Mouse (Mus musculus): ENCODE measurements at regions not wholly inside any gene's neighbourhood (a gene's known extent, or its start where the extent isn't known, plus 50 kb on each side); places are given as distances from the start of the nearest gene placed in this dataset.

DNA sequence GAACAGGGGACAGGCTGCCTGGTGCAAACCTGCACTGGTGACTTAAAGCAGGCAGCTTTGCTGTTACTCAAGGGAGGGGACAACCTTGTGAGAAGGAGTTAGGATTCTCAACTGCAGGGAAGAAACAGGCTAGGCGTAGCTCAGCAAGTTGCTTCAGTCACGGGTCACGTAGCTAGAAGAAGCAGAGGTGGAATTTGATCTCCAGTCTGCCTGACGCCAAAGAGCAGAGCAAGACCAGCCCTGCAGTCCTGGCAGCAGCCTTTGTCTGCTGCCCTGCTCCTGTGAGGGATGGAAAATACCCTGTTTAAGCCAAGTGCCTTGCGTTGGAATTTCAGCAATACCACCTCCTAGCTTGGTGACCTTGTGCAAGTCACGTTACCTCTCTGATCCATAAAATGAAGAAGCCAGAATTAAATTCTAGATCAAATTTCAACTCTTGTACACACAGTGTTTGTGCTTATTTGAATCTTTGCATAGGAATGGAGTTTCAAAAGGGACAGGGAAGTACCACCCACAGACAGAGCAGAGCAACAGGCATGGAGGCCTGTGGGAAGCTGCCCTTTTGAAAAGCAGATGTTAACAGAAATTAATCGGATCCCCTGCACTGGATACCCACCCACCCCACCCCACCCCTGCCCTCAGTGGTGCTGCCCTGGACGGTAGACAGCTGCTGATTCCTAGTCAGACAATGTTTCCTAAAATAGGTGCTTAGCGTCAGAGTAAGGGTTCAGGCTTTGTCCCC is 116.6 kb upstream of the Sesn3 start:
- Histone ChIP-seq H3K27ac (ENCODE audit: control insufficient read depth, insufficient read depth, low read length) (no peak overlapping the region), H3K4me1 (replicated peaks; ENCODE audit: control insufficient read depth, insufficient read depth, low read length) (no peaks in the 10 kb centered on the region), H3K27me3 (ENCODE audit: control insufficient read depth, insufficient read depth, low read length) (no peaks in the 10 kb centered on the region), H3K36me3 (ENCODE audit: control insufficient read depth, insufficient read depth, low read length) (no peaks in the 10 kb centered on the region), H3K4me3 (ENCODE audit: control insufficient read depth, insufficient read depth, low read length) (no peak overlapping the region)
- no peak for DNase-seq
- WGBS: 85% methylated on average over 9 of the region's 9 CpGs
- TF ChIP-seq CTCF (IDR thresholded peaks at IDR 0.05; ENCODE audit: borderline replicate concordance, control insufficient read depth, extremely low read depth, insufficient read depth, low read length, poor library complexity) (no peak), POLR2A (IDR thresholded peaks at IDR 0.05; ENCODE audit: control insufficient read depth, extremely low read depth, insufficient read depth, low read length, poor library complexity) (no peak)

DNA sequence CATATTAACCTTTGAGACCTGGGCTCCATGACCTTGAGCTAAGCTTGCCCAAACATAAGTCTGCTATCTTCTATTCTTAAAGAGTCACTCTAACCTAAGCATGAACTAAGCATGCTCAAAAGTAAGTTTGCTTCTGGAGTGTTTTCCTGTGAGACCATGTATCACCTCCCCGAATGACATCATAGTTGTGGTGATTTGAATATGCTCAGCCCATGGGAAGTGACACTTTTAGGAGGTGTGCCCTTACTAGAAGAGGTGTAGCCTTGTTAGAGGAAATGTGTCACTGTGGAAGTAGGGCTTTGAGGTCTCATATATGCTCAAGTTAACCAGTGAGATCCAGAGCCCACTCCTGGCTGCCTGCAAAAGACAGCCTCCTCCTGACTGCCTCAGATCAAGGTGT is 114.7 kb upstream of the Sesn3 start:
- H3K27me3 ChIP-seq (ENCODE audit: control insufficient read depth, insufficient read depth, low read length): no peaks in the 10 kb centered on the region
- no peak overlapping the region for H3K27ac ChIP-seq (ENCODE audit: control insufficient read depth, insufficient read depth, low read length)
- WGBS: 93% methylated on average over 1 of the region's 1 CpGs
- H3K36me3 ChIP-seq (ENCODE audit: control insufficient read depth, insufficient read depth, low read length): no peaks in the 10 kb centered on the region
- no peaks in the 10 kb centered on the region for H3K4me1 ChIP-seq (replicated peaks; ENCODE audit: control insufficient read depth, insufficient read depth, low read length)
- TF ChIP-seq POLR2A (IDR thresholded peaks at IDR 0.05; ENCODE audit: control insufficient read depth, extremely low read depth, insufficient read depth, low read length, poor library complexity): no peak
- TF ChIP-seq CTCF (IDR thresholded peaks at IDR 0.05; ENCODE audit: borderline replicate concordance, control insufficient read depth, extremely low read depth, insufficient read depth, low read length, poor library complexity): no peak
- no peak for DNase-seq
- H3K4me3 ChIP-seq (ENCODE audit: control insufficient read depth, insufficient read depth, low read length): no peak overlapping the region

DNA sequence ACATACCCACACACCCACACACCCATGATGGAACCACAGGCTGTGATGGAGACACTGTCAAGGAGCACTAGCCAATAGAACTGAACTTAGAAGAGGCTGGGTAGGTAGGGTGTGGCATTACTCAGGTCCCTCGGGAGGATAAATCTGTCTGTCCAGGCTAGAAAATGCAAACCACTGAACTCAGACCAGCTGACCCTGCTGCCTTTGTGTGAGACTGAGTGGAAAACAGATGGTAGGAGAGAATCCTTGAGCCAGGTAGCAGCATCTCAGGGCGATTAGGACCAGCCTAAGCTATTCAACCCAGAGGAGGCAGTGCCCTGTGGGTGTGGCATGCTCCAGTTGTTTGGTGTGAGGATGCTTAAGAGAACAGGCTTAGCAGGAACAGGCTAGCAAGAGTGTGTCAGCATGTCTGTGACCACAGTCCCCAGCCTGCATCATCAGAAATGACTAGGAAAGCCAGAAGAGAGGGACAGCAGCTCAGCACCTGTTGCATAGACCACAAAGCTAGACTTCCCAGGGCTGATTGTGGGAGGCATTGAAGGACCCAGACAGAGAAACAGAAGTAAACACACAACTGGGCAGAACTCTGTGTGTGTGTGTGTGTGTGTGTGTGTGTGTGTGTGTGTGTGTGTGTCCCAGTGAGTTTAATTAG is 103.2 kb upstream of the Sesn3 start:
- 33% methylated on average over 2 of the region's 2 CpGs for WGBS
- TF ChIP-seq POLR2A (IDR thresholded peaks at IDR 0.05; ENCODE audit: control insufficient read depth, extremely low read depth, insufficient read depth, low read length, poor library complexity): no peak

DNA sequence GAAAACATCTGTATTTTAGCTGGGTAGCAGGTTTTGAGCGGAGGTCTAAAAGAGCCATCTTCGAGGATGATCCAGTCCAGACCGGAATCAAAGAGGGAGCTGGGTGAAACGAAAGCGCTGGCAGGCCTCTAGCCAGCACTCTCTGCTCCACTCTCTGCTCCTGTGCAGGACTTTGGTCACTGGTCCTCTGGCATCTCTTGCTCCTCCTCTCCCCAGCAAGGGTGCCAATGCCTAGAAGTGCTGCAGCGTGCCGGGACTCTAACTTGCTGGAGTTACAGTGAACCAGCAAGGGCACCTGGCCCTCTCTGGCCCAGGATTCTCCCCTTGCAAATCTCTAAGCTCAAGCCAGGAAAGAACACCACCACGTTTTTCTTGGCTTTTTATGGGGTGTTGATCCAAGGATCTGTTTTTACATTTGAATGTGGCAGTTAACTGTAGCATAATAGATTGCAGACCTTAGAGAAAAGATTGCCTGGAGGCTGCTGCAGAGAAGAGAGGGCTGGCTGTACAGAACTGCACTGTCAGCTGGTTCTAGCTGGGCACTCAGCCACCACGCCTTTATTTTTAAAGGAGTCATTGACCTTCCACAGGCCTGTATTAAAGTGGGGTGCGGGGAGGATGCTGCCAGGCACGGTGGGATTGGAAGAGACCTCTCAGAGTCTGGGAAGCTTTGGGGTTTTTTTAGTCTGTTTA is 101.1 kb upstream of the Sesn3 start:
- Histone ChIP-seq H3K27me3 (ENCODE audit: control insufficient read depth, insufficient read depth, low read length) (no peaks in the 10 kb centered on the region), H3K36me3 (ENCODE audit: control insufficient read depth, insufficient read depth, low read length) (no peaks in the 10 kb centered on the region), H3K4me3 (ENCODE audit: control insufficient read depth, insufficient read depth, low read length) (no peak overlapping the region), H3K27ac (ENCODE audit: control insufficient read depth, insufficient read depth, low read length) (peak overlapping the region; percentile 30; the same call in 1 of the 2 replicates), H3K4me1 (replicated peaks; ENCODE audit: control insufficient read depth, insufficient read depth, low read length) (peaks cover 11% of the 10 kb centered on the region)
- WGBS: 85% methylated on average over 11 of the region's 11 CpGs
- no peak for TF ChIP-seq POLR2A (IDR thresholded peaks at IDR 0.05; ENCODE audit: control insufficient read depth, extremely low read depth, insufficient read depth, low read length, poor library complexity)
- TF ChIP-seq CTCF (IDR thresholded peaks at IDR 0.05; ENCODE audit: borderline replicate concordance, control insufficient read depth, extremely low read depth, insufficient read depth, low read length, poor library complexity): no peak
- no peak for DNase-seq

More for the DNA sequence above, 103.2 kb upstream of the Sesn3 start:
- no peak for DNase-seq
- H3K27ac ChIP-seq (ENCODE audit: control insufficient read depth, insufficient read depth, low read length): no peak overlapping the region
- H3K4me3 ChIP-seq (ENCODE audit: control insufficient read depth, insufficient read depth, low read length): no peak overlapping the region
- H3K27me3 ChIP-seq (ENCODE audit: control insufficient read depth, insufficient read depth, low read length): no peaks in the 10 kb centered on the region
- H3K4me1 ChIP-seq (replicated peaks; ENCODE audit: control insufficient read depth, insufficient read depth, low read length): peaks cover 11% of the 10 kb centered on the region
- H3K36me3 ChIP-seq (ENCODE audit: control insufficient read depth, insufficient read depth, low read length): no peaks in the 10 kb centered on the region

DNA sequence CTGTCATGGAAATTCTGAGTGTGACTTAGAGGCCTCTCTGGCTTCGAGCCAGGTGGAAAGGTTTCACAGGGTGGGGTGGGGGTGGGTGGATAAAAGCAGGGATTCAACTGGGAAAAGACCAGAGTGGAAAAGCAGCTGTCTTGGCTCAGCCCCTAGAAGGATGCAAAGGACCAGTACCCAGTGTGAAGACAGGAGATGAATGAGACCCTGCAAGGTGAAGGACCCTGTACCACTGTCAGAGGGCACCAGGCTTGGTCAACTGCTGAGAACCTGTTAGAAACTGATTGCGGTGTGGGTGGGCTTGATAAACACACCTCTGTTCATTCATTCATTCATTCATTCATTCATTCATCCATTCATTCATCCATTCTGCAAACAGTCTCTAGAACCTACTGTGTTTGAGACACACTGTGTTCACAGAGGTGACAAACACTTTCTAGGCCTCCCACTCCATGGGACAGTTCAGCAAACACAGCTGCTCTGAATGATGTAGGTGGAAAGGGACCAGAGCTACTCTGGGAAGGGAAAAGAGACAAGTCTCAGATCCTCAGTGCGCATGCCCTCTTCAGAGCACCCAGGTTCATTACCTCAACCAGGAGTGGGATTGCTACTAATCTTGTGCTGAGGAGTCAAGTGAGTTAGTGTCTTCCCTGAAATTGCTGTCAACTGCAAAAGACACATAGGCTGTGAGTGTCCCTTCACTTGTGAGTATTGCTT is 100.4 kb upstream of the Sesn3 start:
- Histone ChIP-seq H3K27ac (ENCODE audit: control insufficient read depth, insufficient read depth, low read length) (no peak overlapping the region), H3K36me3 (ENCODE audit: control insufficient read depth, insufficient read depth, low read length) (no peaks in the 10 kb centered on the region), H3K27me3 (ENCODE audit: control insufficient read depth, insufficient read depth, low read length) (no peaks in the 10 kb centered on the region), H3K4me3 (ENCODE audit: control insufficient read depth, insufficient read depth, low read length) (no peak overlapping the region), H3K4me1 (replicated peaks; ENCODE audit: control insufficient read depth, insufficient read depth, low read length) (peaks cover 11% of the 10 kb centered on the region)
- TF ChIP-seq CTCF (IDR thresholded peaks at IDR 0.05; ENCODE audit: borderline replicate concordance, control insufficient read depth, extremely low read depth, insufficient read depth, low read length, poor library complexity) (no peak), POLR2A (IDR thresholded peaks at IDR 0.05; ENCODE audit: control insufficient read depth, extremely low read depth, insufficient read depth, low read length, poor library complexity) (no peak)
- no peak for DNase-seq
- 96% methylated on average over 3 of the region's 3 CpGs for WGBS

Data from thymus, adult 2 months (tissue).